Comparison of ENCODE assay signal across 16 mouse cellular contexts in genomic region chr17:31613086-31613755, GRCm38 (mm10). TPM values are rescaled to one million over a fixed set of nuclear protein-coding genes. Genes with fewer than 3 reads are reported as not detected.
DNase-seq lines count a peak whose midpoint lies in the region; TF ChIP-seq lines count a peak whose summit lies in the region.
"Had no signal": no experiment of that assay in that cellular context is flagged by ENCODE, and none has a peak within 500 bp of the region (broad histone marks: within the 10 kb centered on the region; RNA-seq: fewer than 3 reads in every experiment).

No protein-coding gene starts in this region.

- H3K4me1 ChIP-seq in limb, embryonic 10.5 days: no peaks in the 10 kb centered on the region
- H3K4me1 ChIP-seq: hindbrain, embryonic 15.5 days had no signal

- no peaks in the 10 kb centered on the region for H3K27me3 ChIP-seq in limb, embryonic 10.5 days (ENCODE audit: low read depth, poor library complexity, severe bottlenecking)
- H3K27me3 ChIP-seq: hindbrain, embryonic 15.5 days had no signal

- 0 out of 2 replicates have a peak overlapping the region, but pooled peaks have one; percentile 12 for H3K27ac ChIP-seq in limb, embryonic 10.5 days
- no peak overlapping the region for H3K27ac ChIP-seq in left cerebral cortex, adult 2 months
- H3K27ac ChIP-seq: hindbrain, embryonic 15.5 days; macrophage had no signal

- TF ChIP-seq CTCF in left cerebral cortex, adult 2 months (IDR thresholded peaks at IDR 0.05): no peak

- H3K36me3 ChIP-seq in limb, embryonic 10.5 days: peaks cover 5% of the 10 kb centered on the region; the same call in 1 of the 2 replicates

- DNase-seq in cerebellum, adult 8-10 months: peak; percentile 9
- no peak for DNase-seq in cerebellum, adult 9-10 months
- peak; percentile 34 for DNase-seq in retina, postnatal 1 day
- no peak for DNase-seq in retina, embryonic 14.5 days (ENCODE audit: low spot score)
- DNase-seq in limb, embryonic 10.5 days (ENCODE audit: low spot score): no peak
- no peak for DNase-seq in left cerebral cortex, adult 2 months (ENCODE audit: extremely low spot score in 1 of 2, low spot score in 2 of 2)
- no peak for DNase-seq in neural tube, embryonic 10.5 days (ENCODE audit: extremely low spot score, low spot score)
- DNase-seq in right cerebral cortex, postnatal 10 days (ENCODE audit: low spot score in 2 of 2): no peak
- DNase-seq: B cell, adult 2 months; gastrocnemius, postnatal 25 days; kidney, adult 9 months; layer of hippocampus, adult 9-11 months; right cerebral cortex, adult 18-20 months had no signal

- WGBS in limb, embryonic 10.5 days: 82% methylated on average over 4 of the region's 4 CpGs

- H3K9me3 ChIP-seq in limb, embryonic 10.5 days (replicated peaks): no peaks in the 10 kb centered on the region
- H3K9me3 ChIP-seq: G1E; hindbrain, embryonic 15.5 days had no signal

- no peak overlapping the region for H3K4me3 ChIP-seq in limb, embryonic 10.5 days
- no peak overlapping the region for H3K4me3 ChIP-seq in left cerebral cortex, adult 2 months
- H3K4me3 ChIP-seq: hindbrain, embryonic 15.5 days had no signal

- intact Hi-C loops in left cerebral cortex, adult 2 months (cut with DNase I): no loop called here

RNA-seq across cellular contexts. Expression of gene Cbs, which starts 23.8 kb away (rescaled TPM):
- 1.9 and 2.3 TPM in 2 replicates for polyA plus RNA-seq in limb, embryonic 10.5 days (2016; fragmentation: Nextera tagmentation; extraction: Ambion mirVana)
- total RNA-seq in left cerebral cortex, adult 2 months (2021): 10 to 100 TPM; 46.7 to 51.6 TPM
- polyA plus RNA-seq: G1E, macrophage had no signal

RNA-seq across cellular contexts. Expression of gene U2af1, which starts 45.5 kb away (rescaled TPM):
- polyA plus RNA-seq in limb, embryonic 10.5 days (2016; fragmentation: Nextera tagmentation; extraction: Ambion mirVana): 473 and 525 TPM in 2 replicates
- 100 to 1,000 TPM; 117 to 119 TPM for total RNA-seq in left cerebral cortex, adult 2 months (2021)

RNA-seq across cellular contexts. Expression of gene Pknox1, which starts 48.7 kb away (rescaled TPM):
- 37.6 and 40.2 TPM in 2 replicates for polyA plus RNA-seq in limb, embryonic 10.5 days (2016; fragmentation: Nextera tagmentation; extraction: Ambion mirVana)
- total RNA-seq in left cerebral cortex, adult 2 months (2021): 10 to 100 TPM; 14.3 to 16.2 TPM

Comparison
In these comparisons a context has a peak if more than half of its experiments do, and no peak if none do; other contexts are left out.
1. DNase-seq: peak in cerebellum, adult 8-10 months (single experiment) and retina, postnatal 1 day (single experiment); none in cerebellum, adult 9-10 months (single experiment), retina, embryonic 14.5 days (single experiment), limb, embryonic 10.5 days (single experiment), left cerebral cortex, adult 2 months (0 of 2), neural tube, embryonic 10.5 days (single experiment) and right cerebral cortex, postnatal 10 days (0 of 2).